Mouse (Mus musculus): ENCODE results near the gene Rangap1.
"Not testable (repeated sequence)": the region's sequence is repeated elsewhere in the genome, so short reads cannot be mapped to it uniquely, and the experiment has no call there.

Gene Rangap1

DNA sequence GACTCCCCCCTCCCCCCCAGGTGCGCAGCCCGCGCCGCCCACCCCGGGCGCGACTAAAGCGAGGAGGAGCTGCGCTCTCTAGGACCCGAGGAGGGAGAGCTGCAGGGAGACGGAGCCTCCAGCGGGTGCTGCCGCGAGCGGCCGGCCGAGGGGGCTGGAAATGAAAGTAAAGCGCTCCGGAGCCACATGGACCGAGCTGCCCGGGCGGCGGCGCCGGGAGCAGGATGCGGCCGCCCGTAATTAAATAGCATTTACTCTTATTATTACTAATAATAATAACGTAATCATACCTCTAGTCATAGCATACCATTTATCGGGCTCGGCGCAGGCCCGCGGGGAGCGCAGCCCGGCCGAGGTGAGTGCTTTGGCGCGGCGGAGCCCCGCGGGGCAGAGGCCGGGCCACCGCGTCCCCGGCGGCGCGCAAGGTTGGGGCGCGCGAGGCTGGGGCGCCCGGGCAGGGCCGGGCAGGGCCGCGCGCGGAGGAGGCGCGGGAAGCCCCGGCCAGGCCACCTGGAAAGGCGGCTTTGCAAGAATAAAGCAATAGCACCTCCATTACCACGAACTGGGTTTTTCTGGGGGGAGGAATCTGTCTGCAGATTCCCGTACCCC, at the start of gene Rangap1, which contains the start of gene Zc3h7b:
Gene Rangap1, minus strand, starts transcription at position 539 of the 609 bp plus-strand sequence.
Gene Zc3h7b, plus strand, starts transcription at position 66 of the 609 bp plus-strand sequence.
- peak; percentile 79 for DNase-seq

DNA sequence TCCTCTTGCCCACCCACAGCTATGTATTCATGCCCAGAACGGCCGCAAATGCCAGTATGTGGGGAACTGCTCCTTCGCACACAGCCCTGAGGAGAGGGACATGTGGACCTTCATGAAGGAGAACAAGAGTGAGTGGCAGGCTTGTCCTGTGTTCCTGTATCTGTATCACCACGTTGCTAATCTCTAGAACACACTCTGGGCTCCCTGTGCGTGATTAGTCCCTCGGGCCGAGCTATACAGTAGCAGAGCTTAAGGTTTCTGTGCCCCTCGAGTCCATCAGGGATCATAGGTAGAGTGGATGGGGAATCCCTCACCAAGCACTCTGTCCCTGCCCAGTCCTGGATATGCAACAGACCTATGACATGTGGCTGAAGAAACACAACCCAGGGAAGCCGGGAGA, 47.1 kb upstream of the Rangap1 start:
- DNase-seq = no peak

DNA sequence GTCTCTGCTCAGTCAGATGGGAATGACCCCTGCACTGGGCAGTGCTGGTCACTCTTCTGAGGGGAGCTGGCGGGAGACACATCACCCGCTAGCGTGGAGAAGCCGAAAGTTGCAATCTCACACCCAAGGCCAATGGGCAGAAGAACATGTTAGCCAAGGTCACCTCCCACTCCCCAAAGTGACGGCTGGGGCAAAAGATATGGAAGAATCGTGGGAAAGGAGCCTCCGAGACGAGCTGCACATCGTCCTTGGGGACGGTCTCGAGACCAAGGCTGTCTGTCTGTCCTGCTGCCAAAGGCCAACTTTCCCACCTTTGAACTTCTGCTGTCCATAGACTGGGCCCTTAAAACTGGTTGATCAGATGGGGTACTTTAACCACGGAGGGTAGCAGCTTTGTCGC, 42.2 kb upstream of the Rangap1 start:
- DNase-seq = no peak

DNA sequence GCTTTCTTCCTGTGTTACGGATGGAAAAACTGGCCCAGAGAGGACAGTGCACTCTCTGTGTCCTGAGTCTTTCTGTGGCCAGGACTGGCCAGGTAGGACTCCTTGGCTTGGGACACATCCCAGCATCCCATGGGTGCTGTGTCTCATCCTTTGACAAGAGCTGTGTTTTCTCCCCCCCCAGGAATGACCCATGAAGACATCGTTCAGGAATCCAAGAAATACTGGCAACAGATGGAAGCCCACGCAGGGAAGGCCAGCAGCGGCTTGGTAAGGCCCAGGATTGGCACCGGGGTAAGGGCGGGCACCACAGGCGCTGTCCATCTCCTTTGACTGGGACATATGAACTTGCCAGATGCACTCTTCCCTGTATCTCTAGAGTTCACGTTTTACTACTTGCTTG, 40.4 kb upstream of the Rangap1 start:
- no peak for DNase-seq

DNA sequence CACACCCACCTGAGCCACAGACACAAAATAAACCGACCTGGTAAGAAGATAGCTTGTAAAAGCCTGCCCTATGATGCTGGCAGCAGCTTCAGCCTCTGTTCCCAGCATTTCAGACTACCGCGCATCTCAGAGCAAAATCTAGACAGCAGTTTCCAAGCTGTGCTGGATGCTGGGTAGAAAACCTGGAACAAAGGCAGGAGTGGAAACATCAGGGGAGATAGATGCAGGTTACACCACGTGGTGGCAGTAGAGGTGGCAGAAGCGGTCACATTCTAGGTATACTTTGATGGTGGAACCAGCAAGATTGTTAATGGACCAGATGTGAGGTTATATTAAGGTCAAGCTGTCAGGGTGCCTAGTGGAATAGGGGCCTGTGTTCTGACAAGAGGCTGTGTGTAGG, 39.4 kb upstream of the Rangap1 start:
- peak; percentile 23 for DNase-seq

DNA sequence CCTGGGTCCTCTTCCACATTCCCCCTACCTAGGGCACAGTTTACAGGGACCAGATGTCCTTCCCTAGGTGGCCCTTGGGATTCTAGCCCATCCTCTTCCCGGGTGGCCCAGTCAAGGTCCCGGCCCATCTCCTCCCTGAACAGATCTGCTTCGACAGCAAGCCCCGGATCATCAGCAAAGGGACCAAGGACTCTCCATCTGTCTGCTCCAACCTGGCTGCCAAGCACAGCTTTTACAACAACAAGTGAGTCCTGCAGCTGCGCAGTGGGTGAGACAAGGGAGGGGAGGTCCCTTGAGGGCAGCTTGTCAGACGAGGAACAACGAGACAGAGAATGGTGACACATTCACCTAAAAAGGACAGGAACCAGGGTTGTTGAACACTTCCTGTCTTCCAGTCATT, 36.5 kb upstream of the Rangap1 start:
- no peak for DNase-seq

DNA sequence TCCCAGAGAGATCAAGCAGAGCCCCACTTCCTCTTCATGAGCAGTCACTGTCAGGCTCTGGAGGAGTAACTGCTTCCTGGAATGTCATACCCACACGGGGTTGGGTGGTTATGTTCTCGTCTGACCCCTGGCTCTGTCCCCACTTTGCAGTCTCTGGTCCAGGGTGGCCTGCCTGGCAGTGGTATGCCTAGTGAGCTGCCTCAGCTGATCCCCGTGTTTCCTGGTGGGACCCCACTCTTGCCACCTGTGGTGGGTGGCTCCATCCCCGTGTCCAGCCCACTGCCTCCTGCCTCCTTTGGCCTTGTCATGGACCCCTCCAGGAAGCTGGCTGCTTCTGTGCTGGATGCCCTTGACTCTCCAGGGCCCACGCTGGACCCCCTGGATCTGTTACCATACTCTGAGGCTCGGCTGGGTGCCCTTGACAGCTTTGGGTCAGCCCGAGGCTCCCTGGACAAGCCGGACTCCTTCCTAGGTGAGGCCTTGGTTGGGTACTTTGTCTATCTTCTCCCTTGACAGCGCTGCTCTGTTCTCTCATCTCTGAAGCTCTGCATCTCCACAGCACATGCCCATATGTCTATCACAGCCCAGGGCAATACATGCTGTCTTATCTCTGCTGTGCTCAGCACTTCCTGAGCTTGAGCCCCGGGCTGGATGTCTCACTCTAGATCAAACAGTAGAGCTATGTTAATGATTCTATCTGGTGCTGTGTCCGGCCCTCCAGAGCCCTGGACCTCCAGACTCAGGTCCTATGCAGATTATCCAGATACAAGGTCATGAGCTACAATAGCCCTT, 31.5 kb upstream of the Rangap1 start:
- no peak for DNase-seq

DNA sequence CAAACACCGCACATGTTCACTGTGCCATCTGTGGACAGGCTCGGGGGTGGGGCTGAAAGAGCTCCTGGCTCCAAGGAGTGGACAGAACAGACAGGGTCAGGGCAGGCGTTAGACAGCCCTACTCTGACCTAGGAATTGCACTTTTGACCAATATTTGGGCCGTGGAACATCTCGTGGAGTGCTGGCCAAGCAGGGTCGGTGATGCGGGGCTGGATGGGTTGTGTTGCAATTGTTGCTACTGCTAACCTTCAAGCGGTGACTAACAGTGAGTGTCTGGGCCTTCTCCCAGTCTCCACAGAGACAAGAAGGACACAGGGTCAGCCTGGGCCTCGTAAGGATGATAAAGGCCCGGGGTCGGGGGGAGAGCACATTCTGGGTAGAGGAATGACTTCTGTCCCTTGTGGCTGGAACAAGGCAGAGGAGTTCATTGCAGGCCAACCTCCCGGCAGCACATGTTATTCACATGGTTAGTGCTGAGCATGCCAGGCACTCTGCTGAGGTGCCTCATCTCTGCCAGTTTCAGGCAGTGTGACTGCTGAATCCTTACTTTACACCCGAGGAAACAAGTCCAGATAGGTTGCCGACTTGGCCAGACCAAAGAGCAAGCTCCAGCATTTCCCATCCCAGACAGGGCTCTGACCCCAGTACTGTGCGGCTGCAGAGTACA, 29.3 kb upstream of the Rangap1 start:
- no peak for DNase-seq

DNA sequence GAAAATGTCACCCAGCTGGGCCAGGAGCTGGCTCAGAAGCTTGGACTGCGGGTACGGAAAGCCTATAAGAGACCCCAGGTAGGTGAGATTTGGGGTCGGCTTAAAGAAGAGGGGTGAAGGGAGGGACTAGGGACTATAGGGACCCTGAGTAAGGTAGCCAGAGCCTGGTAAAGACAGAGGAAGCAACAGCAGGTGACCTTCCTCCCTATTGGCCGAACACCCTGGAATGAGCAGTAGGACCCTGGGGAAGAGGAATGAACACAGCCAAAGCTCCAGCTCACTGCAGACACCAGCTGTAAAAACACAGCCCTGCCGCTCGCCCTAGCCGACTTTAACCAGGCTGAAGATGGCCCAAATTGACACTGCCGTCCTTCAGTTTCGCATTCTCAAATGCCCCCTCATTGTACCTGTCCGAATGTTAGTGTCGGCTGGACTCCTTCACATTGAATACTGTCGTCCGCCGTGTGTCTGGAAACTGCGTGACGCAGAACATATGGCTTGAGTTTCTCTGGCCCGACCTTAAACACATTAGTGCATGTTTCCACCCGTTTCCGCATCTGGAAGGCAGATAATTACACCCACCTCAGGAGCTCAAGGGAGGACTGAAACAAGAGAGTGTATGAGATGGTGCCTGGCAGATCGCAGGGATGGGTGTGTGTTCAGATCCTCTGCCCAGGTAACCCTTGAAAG, 27.2 kb upstream of the Rangap1 start:
- no peak for DNase-seq

DNA sequence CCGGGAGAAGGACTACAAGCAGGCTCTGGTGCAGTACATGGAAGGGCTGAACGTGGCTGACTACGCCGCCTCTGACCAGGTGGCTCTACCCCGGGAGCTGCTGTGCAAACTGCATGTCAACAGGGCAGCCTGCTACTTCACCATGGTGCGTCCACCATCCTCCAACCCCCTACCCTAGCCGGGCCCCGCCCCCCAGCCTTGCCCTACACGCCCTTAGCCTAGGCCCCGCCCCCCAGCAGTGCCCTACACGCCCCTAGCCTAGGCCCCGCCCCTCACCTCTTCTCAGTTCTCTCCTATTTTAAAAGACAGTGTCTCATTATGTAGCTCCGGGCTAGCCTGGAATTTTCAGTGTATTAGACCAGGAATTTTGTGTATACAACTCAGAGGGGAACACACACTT, 23.7 kb upstream of the Rangap1 start:
- DNase-seq = peak; percentile 28

DNA sequence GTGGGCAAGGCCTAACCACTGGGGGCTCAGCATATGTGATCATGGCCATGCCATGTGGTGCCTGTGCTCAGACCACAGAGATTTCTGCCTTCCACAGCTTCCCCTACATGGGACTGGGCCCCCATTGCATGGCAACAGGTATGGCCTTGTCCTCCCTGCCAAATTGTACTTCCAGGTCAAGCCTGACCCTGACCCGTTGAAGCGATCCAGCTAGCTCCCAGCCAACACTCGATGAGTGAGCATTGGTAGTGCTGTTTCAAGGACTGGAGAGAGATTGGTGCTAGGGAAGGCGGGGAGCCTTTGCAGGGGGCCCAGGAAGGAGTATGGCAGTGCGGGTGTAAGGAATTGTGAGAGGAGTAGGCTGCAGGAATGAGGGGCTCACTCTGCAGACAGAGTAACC, 21.1 kb upstream of the Rangap1 start:
- DNase-seq = no peak

DNA sequence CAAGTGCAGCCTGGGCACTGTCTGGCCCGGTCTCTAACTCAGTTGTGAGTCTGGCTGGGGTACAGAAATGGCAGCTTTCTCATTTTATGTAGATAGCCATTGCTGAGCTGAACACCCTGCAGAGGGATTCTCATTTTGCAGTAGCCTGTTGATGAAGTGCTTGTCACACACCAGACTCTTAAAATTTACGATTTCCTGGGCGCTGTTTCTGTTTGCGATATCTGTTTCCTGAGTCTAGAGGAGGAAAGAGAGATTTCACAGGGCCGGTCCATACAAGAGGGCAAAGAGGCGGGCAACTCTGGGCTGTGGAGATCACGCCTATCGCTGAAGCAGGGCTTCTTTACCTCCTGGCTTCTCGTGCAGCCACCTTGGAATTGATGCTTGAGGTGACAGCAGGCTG, 20.3 kb upstream of the Rangap1 start:
- DNase-seq = no peak

DNA sequence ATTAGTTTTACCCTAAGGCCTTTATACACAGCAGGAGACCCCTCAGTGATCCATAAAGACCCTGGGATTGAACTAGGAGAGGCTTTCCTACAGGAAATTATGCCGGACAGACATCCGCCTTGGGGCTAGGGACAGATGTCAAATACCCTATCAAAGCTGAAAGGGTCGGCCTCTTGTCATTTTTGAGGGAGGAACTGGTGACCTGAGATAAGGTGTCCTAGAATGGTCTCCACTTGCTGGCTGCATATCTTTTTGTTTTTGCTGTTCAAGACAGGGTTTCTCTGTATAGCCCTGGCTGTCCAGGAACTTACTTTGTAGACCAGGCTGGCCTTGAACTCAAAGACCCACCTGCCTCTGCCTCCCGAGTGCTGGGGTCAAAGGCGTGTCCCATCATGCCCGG, 19.2 kb upstream of the Rangap1 start:
- no peak for DNase-seq

DNA sequence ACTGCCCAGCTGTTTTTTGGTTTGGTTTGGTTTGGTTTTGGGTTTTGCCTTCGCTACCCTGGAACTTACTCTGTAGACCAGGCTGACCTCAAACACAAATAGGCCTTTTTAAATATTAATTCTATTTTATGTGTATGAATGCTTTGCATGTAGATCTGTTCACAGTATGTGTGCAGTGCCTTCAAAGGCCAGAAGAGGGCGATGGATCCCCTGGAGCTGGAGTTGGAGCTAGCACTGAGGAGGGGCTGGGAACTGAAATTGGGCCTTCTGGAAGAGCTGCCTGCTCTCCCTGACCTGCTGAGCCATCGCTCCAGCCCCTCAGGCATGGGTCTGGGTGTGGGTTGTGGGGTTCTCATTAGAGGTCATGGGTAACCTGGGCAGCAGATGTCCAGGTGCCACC, 16.6 kb upstream of the Rangap1 start:
- no peak for DNase-seq

DNA sequence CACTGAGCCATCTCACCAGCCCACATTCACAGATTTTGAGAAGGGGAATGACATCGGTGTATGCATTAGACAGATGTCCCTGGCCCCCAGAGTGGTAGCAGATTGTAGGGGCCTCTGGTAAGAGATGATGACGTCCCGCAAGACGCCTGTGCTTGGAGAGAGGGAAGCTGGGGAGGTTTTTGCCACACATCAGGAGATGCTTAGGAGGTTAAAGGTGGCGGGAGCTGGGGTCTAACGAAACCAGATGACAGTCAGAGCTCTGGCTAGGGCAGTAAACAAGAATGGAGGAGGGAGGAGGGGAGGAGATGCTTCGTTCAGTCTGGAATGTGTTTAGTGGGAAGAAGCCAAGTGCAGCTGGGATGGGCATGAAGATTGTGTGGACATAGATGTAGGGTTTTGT, 16.1 kb upstream of the Rangap1 start:
- no peak for DNase-seq

DNA sequence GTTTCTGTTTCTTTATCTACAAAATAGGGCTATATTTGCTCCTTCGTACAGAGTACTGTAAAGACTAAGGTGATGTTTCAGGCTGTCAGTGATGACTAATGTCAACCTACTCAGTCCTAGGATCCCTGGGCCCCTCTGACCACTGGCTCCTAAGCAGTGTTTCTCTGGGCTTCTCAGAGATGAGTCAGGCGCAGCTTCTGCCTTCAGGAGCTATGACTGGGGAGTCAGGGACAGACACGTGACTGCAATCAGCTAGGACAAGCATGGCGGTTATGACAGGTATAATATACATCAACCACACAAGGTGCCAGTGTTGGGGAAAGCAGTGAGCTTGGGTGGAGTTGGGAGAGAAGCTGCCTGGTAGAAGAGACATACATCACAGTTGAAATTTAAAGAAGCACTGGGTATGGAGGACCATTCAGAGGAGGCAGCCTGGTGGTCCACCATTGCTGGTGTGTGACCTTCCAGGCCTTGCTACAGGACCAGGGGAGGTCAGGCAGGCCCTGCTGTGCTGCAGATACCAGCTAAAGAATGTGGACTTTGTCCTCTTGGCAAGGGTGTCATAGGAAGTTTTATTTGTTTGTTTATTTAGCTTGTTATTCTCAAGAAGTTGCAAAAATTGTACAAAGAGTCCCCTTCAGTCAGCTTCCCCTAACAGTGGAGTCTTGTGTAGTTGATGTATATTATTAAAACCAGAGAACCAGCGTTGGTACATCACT, 15.2 kb upstream of the Rangap1 start:
- DNase-seq = no peak

DNA sequence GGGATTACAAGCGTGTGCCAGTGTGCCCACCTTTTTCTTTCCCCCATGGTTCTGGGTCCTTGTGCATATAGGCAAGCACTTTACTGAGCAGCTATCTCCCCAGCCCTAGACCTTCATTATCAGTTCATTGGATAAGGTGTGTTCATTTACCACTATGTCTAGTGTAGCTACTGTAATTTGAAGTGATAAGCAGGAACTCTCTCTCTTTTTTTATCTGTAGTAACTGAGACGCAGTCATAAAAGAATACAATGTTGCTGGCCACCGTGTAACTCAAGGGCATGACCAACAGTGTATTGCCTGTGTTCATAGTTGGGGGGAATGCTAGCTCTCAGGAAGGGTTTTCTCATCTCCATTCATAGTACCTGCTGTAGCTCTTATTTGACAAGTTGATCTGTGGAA, 14.2 kb upstream of the Rangap1 start:
- no peak for DNase-seq

DNA sequence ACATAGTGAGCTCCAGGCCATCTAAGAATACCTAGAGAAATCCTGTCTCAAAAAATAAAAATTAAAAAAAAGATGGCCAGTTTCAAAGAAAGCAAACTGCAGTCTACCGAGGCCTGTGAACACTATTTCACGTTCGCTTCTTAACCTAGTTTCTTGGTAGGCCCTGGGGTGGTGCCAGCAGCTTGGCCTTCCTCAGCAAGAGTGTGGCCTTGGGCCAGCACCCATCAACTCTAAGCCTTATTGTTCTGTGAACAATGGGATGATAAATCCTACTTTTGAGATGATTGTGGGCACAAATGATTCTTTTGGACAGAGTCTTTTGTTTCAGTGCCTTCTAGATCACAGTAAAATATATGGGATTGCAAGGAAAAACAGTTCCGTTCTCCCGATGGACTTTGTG, 13.4 kb upstream of the Rangap1 start:
- no peak for DNase-seq

DNA sequence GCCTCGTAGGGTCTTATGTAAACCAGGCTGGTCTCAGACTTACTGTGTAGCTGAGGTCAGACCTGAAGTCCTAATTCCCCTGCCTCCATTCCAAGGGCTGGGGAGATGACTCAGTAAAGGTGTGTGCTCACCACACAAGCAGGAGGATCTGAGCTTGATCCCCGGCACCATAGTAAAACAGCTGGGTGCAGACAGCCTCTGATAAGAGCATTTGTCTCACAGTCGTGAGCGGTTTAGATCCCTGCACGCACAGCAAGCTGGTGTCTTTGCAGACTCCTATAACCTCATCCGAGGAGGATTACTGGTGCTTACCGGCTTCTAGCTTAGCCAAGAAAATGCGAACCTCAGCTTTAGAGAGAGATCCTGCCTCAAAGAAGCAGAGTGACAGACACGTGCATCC, 8.3 kb upstream of the Rangap1 start:
- DNase-seq = no peak

DNA sequence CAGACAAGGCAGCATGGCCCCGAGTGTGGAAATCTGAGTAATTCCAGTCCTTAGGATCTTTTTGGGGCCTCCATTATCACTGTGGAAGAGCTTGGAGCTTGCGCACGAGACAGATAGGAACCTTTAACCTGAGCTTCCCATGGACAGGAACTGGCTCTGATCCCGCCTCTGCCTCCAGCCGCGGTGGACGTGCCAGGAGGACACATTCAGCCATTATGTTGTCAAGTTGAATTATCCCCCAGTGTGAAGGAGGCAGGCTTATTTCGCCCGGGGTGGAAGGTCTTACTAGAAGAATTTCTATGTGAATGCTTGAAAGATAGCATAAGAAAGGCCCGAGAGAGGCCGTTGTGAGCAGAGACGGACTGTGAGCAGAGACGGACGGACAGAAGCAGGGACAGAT, 4.4 kb upstream of the Rangap1 start:
- no peak for DNase-seq

DNA sequence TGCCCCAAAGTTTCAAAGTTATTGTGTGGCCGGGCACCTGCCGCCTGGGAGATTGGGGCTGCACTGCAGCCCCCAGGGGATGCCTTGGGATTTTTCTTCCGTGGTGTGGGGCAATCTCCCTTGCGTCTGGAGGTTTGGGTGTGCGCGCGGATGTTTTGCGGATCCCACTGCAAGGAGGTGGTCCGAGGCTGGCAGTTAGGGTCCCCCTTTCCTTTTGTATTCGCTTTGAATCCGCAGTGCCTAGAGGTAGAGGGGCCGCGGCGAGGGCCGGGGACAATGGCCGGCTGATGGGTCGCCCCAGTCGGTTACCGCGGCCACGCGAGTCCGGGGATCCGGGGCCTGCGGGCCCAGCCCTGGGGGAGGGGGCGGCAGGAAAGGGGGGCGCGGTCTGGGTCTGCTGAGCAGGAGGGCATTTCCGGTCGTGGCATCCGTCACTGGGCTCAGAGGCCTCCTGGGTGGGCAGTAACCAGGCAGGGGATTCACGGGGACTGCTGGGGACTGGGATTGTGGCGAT, 328 bp upstream of the Rangap1 start:
- DNase-seq = peak; percentile 84

DNA sequence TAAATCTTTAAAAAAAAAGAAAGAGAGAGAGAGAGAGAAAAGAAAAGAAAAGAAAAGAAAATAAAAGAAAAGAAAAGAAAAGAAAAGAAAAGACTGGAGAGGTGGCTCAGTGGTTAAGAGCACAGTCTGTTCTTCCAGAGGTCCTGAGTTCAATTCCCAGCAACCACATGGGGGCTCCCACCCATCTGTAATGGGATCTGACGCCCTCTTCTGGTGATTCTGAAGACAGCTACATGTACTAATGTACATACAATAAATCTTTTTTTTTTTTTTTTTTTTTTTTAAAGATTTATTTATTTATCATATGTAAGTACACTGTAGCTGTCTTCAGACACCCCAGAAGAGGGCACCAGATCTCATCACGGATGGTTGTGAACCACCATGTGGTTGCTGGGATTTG, 3.0 kb downstream of the Rangap1 start:
- not testable (repeated sequence) for DNase-seq

DNA sequence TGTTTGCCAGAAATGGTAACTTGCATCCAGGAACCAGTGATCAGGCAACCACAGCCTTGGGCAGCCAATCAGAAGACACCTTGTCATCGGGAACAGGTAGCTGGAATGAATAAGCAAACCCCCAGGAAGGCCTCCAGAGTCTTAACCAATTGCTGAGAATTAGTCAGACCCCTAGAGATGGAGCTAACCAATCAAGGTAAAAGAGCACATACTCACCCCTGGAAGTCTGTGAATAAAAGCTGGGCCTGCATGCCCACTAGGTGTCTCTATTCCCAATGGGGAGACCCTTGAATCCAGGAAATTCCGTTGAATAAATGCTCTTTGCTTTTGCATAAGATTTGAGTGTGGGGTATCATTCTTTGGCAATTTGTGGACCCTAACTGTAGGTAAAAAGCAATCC, 5.4 kb downstream of the Rangap1 start:
- DNase-seq = no peak
